Mouse (Mus musculus) heart, adult 2 months (tissue): Measurements from ENCODE around the gene Cmip.

Experiments used
- CTCF ChIP-seq: fragments of 200-600 bp; IDR thresholded peaks from 2 replicates; pipeline ENCODE4 v1.8.1; 2022; ENCODE audit warnings: antibody characterized with exemption, mild to moderate bottlenecking, moderate library complexity
- POLR2A ChIP-seq: fragments of 200-500 bp; IDR thresholded peaks from 2 replicates; pipeline ENCODE4 v1.6.1; 2011; ENCODE audit warnings: mild to moderate bottlenecking, low read depth, low read length, control low read depth; ENCODE audit not compliant: insufficient read depth

GRCm38 (mm10) chr8:117393853-117394252 lies 137.0 kb downstream of the Cmip start:
- TF ChIP-seq POLR2A = no peak
- no peak for TF ChIP-seq CTCF
